Mouse (Mus musculus): ENCODE measurements at regions not wholly inside any gene's neighbourhood (a gene's known extent, or its start where the extent isn't known, plus 50 kb on each side); places are given as distances from the start of the nearest gene placed in this dataset.

- TF ChIP-seq POLR2A (IDR thresholded peaks at IDR 0.05; ENCODE audit: low read depth, low read length) (no peak), CTCF (IDR thresholded peaks at IDR 0.05; ENCODE audit: extremely low read depth, insufficient read depth, insufficient read length, insufficient replicate concordance) (no peak)
Measured at GRCm38 (mm10) chr12:12578278-12578677, 316.3 kb downstream of the Fam49a start.

Measured in spleen, adult 2 months (tissue).